Mouse (Mus musculus) E14TG2a.4 (cell line): ENCODE measurements at regions not wholly inside any gene's neighbourhood (a gene's known extent, or its start where the extent isn't known, plus 50 kb on each side); places are given as distances from the start of the nearest gene placed in this dataset.

ENCODE experiments used
- CTCF ChIP-seq: conservative IDR thresholded peaks from 2 replicates; pipeline ENCODE4 v1.5.1; 2014; ENCODE audit warnings: low read length
- NANOG ChIP-seq: IDR thresholded peaks from 2 replicates; pipeline ENCODE4 v1.6.1; 2014; ENCODE audit warnings: borderline replicate concordance, low read length, mixed read lengths
- POU5F1 ChIP-seq: IDR thresholded peaks from 2 replicates; pipeline ENCODE4 v1.6.1; 2014; ENCODE audit warnings: low read length, borderline replicate concordance

- TF ChIP-seq CTCF (no peak), POU5F1 (no peak), NANOG (no peak)
These were observed 65.1 kb upstream of the Pdk3 start for GRCm38 (mm10) chrX:93896838-93897820.
